In the genomic region with DNA sequence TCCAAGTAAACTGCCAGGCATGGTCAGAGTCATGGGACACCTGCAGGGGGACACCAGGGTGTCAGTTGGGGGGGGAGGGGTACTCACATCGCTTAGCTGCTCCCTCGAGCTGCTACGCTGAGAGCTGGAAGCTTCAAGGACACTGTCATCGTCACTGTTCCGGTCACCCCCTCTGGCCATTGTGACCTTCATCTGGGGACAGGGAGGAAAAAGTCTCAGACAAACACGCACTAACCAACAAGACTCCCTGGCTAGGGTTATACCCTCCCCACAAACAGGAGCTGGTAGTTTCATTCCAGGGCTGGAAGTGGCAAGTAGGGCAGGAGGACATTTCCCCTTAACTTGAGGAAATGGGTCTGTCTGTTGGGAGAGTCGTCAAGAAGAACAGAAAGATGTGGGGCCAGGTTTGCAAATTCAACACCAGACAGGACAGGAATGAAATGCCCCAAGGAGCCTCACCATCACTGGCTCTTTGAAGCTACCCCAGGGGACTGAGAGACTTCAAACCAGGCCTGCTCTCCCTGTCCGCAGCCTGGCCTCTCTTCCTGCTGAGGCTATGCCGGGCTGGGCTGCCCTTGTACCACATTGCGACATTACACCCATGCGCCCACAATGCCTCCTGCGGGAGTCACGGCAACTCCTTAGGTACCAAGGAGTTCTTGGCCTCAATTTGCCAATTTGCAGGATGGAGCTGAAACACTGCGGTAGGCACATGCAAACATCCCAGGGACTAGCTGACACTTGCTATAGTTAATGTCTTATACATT, we compare ENCODE assay signal across 14 mouse cellular contexts. TPM values are rescaled to one million over a fixed set of nuclear protein-coding genes. Genes with fewer than 3 reads are reported as not detected.
A peak's percentile ranks its signal among the peaks of the same experiment; 100 is the strongest.
DNase-seq lines count a peak whose midpoint lies in the region; ATAC-seq and TF ChIP-seq lines count a peak whose summit lies in the region.
"Had no signal": no experiment of that assay in that cellular context is flagged by ENCODE, and none has a peak within 500 bp of the region (broad histone marks: within the 10 kb centered on the region; RNA-seq: fewer than 3 reads in every experiment).

No protein-coding gene starts in this region.

- no peak overlapping the region for H3K4me3 ChIP-seq in gastrocnemius, adult 2 months
- no peak overlapping the region for H3K4me3 ChIP-seq in neural tube, embryonic 12.5 days
- H3K4me3 ChIP-seq in hindbrain, embryonic 11.5 days (ENCODE audit: low read depth, low read length): no peak overlapping the region
- H3K4me3 ChIP-seq: erythroblast, embryonic 14.5 days; intestine, embryonic 15.5 days; liver, embryonic 13.5 days had no signal

- DNase-seq in gastrocnemius, adult 2 months: no peak
- DNase-seq in gastrocnemius, postnatal 10 days: no peak
- DNase-seq in neural tube, embryonic 10.5 days (ENCODE audit: extremely low spot score, low spot score): no peak
- peak; percentile 8 for DNase-seq in hindbrain, embryonic 11.5 days (ENCODE audit: low spot score)
- DNase-seq in retina, embryonic 14.5 days (ENCODE audit: low spot score): peak; percentile 25
- no peak for DNase-seq in lung, postnatal 4 days
- no peak for DNase-seq in yolk sac, embryonic 10.5 days (ENCODE audit: low spot score)
- DNase-seq: gastrocnemius, postnatal 36 days; liver, embryonic 13.5 days; thymus, postnatal 36 days had no signal

- WGBS in neural tube, embryonic 12.5 days: 54% methylated on average over 14 of the region's 14 CpGs
- 50% methylated on average over 14 of the region's 14 CpGs for WGBS in hindbrain, embryonic 11.5 days

- no peak for ATAC-seq in neural tube, embryonic 12.5 days (ENCODE audit: low FRiP score, low read depth)
- no peak for ATAC-seq in hindbrain, embryonic 11.5 days (ENCODE audit: low FRiP score)
- ATAC-seq: intestine, embryonic 15.5 days had no signal

- peaks cover 10% of the 10 kb centered on the region for H3K36me3 ChIP-seq in neural tube, embryonic 12.5 days
- no peaks in the 10 kb centered on the region for H3K36me3 ChIP-seq in hindbrain, embryonic 11.5 days (ENCODE audit: control insufficient read depth, insufficient read depth, low read length)

- TF ChIP-seq CTCF in gastrocnemius, adult 2 months (IDR thresholded peaks at IDR 0.05): no peak

- peaks cover 7% of the 10 kb centered on the region; the same call in 1 of the 2 replicates for H3K27me3 ChIP-seq in neural tube, embryonic 12.5 days (replicated peaks)
- H3K27me3 ChIP-seq in hindbrain, embryonic 11.5 days (ENCODE audit: control insufficient read depth, insufficient read depth, low read length): no peaks in the 10 kb centered on the region
- H3K27me3 ChIP-seq: intestine, embryonic 15.5 days; liver, embryonic 13.5 days had no signal

- no peaks in the 10 kb centered on the region for H3K9me3 ChIP-seq in neural tube, embryonic 12.5 days
- no peaks in the 10 kb centered on the region for H3K9me3 ChIP-seq in hindbrain, embryonic 11.5 days (ENCODE audit: control insufficient read depth, low read length)
- H3K9me3 ChIP-seq: intestine, embryonic 15.5 days; liver, embryonic 13.5 days had no signal

- peak overlapping the region; percentile 33; the same call in 1 of the 2 replicates for H3K4me2 ChIP-seq in neural tube, embryonic 12.5 days (replicated peaks)
- no peak overlapping the region for H3K4me2 ChIP-seq in hindbrain, embryonic 11.5 days (replicated peaks; ENCODE audit: low read depth, low read length)
- H3K4me2 ChIP-seq: intestine, embryonic 15.5 days; liver, embryonic 13.5 days had no signal

- no peak overlapping the region for H3K9ac ChIP-seq in neural tube, embryonic 12.5 days
- no peak overlapping the region for H3K9ac ChIP-seq in hindbrain, embryonic 11.5 days (ENCODE audit: low read depth, low read length)
- H3K9ac ChIP-seq: intestine, embryonic 15.5 days; liver, embryonic 13.5 days had no signal

- peaks cover 33% of the 10 kb centered on the region for H3K4me1 ChIP-seq in neural tube, embryonic 12.5 days
- peaks cover 22% of the 10 kb centered on the region for H3K4me1 ChIP-seq in hindbrain, embryonic 11.5 days (replicated peaks; ENCODE audit: control insufficient read depth, insufficient read depth, low read length)

- H3K27ac ChIP-seq in gastrocnemius, adult 2 months: peak overlapping the region; percentile 88
- H3K27ac ChIP-seq in neural tube, embryonic 12.5 days: no peak overlapping the region
- peak overlapping the region; percentile 83; the same call in 1 of the 2 replicates for H3K27ac ChIP-seq in hindbrain, embryonic 11.5 days (ENCODE audit: low read depth, low read length)
- H3K27ac ChIP-seq: intestine, embryonic 15.5 days; liver, embryonic 13.5 days; macrophage had no signal

- intact Hi-C loops in gastrocnemius, adult 2 months (cut with DNase I): no loop called here

RNA-seq across cellular contexts. Expression of gene Fbrsl1, which starts 30.4 kb away (rescaled TPM):
- total RNA-seq in gastrocnemius, adult 2 months (2021): 10 to 100 TPM; 32.7 to 36.8 TPM
- total RNA-seq in gastrocnemius, postnatal 10 days (2021): 10 to 100 TPM; 33.5 to 37.7 TPM
- polyA plus RNA-seq in neural tube, embryonic 12.5 days (2016; fragmentation: Nextera tagmentation; extraction: Ambion mirVana): 33.9 and 41.7 TPM in 2 replicates
- 15.8 and 17.5 TPM in 2 replicates for polyA plus RNA-seq in hindbrain, embryonic 11.5 days (2014; fragmentation: Nextera tagmentation; extraction: Ambion mirVana)

Comparison
In these comparisons a context has a peak if more than half of its experiments do, and no peak if none do; other contexts are left out.
1. DNase-seq: peak in hindbrain, embryonic 11.5 days (single experiment) and retina, embryonic 14.5 days (single experiment); none in gastrocnemius, adult 2 months (single experiment), gastrocnemius, postnatal 10 days (single experiment), neural tube, embryonic 10.5 days (single experiment), lung, postnatal 4 days (0 of 2) and yolk sac, embryonic 10.5 days (single experiment).